Mouse (Mus musculus) liver, embryonic 14.5 days (tissue): ENCODE measurements around the gene Metap1d.

Experiments
- CTCF ChIP-seq: IDR thresholded peaks from 2 replicates; pipeline ENCODE4 v1.5.1; 2016; ENCODE audit warnings: antibody characterized with exemption, low read depth, control low read depth
- EP300 ChIP-seq: IDR thresholded peaks from 2 replicates; pipeline ENCODE4 v1.6.1; 2016; ENCODE audit warnings: antibody characterized with exemption, low read depth

DNA sequence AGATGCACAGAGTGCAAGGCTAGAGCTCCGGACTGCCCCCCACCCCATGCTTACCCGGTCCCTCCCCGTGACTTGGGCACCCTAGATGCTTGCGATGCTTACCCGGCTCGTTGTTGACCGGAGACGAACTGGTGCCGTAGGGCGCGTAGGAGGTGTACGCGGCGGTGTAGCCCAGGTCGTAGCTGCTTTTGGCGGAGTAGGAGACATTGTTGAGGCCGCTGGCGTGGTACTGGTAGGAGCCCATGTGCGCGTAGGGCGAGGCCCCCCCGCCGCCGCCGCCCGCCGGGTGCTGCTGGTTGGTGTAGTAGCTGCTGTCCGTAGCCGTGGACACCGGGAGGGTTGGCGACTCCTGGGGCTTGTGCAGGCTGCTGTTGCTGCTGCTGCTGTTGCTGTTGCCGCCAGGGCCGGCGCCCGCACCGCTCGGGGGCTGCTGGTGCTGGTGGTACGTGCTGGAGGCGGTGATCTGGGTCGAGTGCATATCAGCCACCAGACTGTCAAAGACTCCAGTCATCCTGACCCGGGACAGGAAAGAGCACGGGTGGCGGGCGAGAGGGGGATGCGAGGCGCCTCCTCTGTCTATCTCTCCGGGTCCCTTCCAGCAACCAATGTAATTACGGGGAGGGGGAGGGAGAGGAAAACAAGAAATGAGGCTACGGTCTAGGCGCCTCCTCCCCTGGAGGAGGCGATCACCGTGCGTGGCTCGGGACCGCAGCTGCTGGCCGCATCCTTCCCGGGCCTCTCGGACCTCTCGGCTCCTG is 93.0 kb downstream of the Metap1d start:
- TF ChIP-seq CTCF, result no peak
- TF ChIP-seq EP300, result no peak
